Mouse (Mus musculus) bone marrow macrophage, adult 2 months (primary cell): ENCODE data around the gene Fam219a. TPM values are rescaled to one million over a fixed set of nuclear protein-coding genes. Genes with fewer than 3 reads are reported as not detected.

Source experiments
- H3K27ac ChIP-seq: 2 replicates; pipeline ENCODE4 v1.5.1; 2012; ENCODE audit warnings: low read depth, low read length; ENCODE audit not compliant: insufficient read depth
- H3K4me1 ChIP-seq: 2 replicates; pipeline ENCODE4 v1.6.1; 2012; ENCODE audit warnings: low read length; ENCODE audit not compliant: control insufficient read depth, insufficient read depth
- H3K4me3 ChIP-seq: 2 replicates; pipeline ENCODE4 v1.5.1; 2012; ENCODE audit warnings: mild to moderate bottlenecking, low read length, moderate library complexity; ENCODE audit not compliant: insufficient read depth
- CTCF ChIP-seq: IDR thresholded peaks from 2 replicates; pipeline ENCODE4 v1.5.1; 2012; ENCODE audit warnings: low read depth, mild to moderate bottlenecking, low read length, moderate library complexity
- POLR2A ChIP-seq: IDR thresholded peaks from 2 replicates; pipeline ENCODE4 v1.6.1; 2012; ENCODE audit warnings: mild to moderate bottlenecking, low read depth, low read length, borderline replicate concordance
- polyA plus RNA-seq: library from polyadenylated mRNA; stranded (reverse); fragments of >200 nt; gene quantifications from 2 replicates; pipeline ENCODE4 v1.2.4, GENCODE M21; 2012; ENCODE audit not compliant: missing spikeins, insufficient read depth, insufficient read length

Gene Fam219a
- polyA plus RNA-seq: 35.2 and 35.6 TPM in 2 replicates

DNA sequence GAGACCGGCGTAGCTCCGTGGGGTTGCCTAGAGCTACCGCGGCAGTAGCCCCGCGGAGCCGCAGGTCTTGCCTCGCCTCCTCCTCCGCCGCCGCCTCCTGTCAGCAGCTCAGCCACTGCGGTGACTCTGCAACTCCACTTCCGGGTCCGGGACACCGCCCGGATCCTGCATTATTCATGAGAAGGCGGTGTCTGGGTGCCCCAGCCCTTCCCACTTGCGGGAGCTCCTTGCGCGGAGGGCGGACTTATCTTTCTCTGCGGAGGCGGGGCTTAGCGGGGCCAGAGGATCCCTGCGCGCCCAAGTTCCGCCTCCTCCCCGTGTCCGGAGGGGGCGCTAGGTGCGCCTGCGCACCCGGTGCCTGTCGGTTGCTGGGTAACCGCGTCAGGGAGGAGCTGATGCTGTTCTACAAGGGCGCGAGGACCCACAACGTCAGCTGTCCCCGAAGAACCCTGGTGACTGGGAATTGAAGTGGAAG is at the start of gene Fam219a, which contains the start of gene Dnaic1:
Fam219a (minus strand) TSS at position 128 of the 475 bp plus-strand sequence.
Dnaic1 (plus strand) TSS at position 365 of the 475 bp plus-strand sequence.
- TF ChIP-seq CTCF (no peak), POLR2A (no peak)
- Histone ChIP-seq H3K4me1 (peaks cover 33% of the 10 kb centered on the region), H3K27ac (peak within 1 kb of the TSS; percentile 61), H3K4me3 (peak within 1 kb of the TSS; percentile 84)

DNA sequence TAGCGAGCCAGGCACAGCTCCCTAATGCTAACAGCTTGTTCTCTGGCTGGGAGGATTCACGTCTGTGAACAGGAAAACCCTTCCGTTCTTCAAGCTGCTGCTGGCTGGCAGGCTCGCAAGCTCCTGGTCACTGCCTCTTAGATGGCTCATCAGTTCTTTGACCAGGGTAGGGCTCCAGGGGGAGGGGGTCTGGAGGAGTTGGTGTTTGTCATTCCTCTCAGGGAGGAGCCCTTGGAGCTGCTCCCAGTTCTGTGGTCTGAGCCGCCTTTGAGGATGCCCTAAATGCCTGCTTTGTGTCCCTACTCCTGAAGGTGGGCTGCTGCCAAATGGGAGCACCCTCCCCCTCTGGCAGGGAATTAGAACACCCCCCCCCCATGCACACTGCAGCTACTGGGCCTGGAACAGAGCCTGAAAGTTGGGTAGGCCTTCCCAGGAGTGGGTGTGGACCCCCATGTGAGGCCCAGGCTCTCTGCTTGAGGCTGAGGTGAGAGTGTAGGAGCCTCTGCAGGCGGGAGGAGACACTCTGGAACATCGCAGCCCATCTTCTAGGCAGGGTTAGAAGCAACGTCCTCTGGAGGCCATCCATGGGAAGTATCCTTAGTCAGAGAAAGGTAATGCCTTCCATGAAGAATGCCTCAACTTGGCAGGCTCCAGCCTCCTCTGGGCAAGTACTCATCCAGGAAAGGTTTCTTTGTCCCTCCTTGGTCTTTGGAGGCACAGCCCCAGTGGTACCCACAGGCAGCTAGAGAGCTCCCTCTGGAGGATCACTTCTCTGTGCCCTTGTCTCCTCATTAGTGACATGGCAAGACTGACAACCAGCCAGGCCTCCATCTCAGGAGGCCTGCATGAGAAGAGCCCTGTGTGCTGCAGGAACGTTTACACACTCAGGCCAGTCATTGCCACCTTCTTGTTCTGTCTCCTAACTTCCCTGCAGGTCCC is 46.6 kb upstream of the Fam219a start:
- H3K4me3 ChIP-seq: no peak overlapping the region
- no peak overlapping the region for H3K27ac ChIP-seq
- peak; percentile 20; the same call in 1 of the 2 replicates for TF ChIP-seq CTCF
- TF ChIP-seq POLR2A: no peak
- H3K4me1 ChIP-seq: peaks cover 3% of the 10 kb centered on the region; the same call in 1 of the 2 replicates

DNA sequence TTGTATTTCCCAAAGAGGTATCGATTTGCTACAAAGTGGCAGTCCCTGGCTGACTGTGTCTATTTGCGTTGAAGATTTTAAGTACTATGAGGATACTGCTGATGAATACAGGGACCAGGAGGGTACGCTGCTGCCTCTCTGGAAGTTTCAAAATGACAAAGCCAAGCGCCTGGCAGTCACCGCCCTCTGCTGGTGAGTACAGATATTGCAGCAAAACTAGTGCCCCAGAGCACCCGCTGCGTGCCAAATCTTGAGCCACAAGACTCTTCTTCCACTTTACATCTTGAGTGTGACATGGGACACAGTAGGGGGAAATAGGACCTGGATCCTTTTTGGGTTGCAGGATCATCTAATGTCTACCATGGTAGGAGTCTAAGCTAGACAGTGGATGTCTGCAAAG is 44.8 kb upstream of the Fam219a start:
- TF ChIP-seq POLR2A (no peak), CTCF (peak; percentile 92)
- H3K27ac ChIP-seq: no peak overlapping the region
- H3K4me1 ChIP-seq: peaks cover 3% of the 10 kb centered on the region; the same call in 1 of the 2 replicates
- no peak overlapping the region for H3K4me3 ChIP-seq

DNA sequence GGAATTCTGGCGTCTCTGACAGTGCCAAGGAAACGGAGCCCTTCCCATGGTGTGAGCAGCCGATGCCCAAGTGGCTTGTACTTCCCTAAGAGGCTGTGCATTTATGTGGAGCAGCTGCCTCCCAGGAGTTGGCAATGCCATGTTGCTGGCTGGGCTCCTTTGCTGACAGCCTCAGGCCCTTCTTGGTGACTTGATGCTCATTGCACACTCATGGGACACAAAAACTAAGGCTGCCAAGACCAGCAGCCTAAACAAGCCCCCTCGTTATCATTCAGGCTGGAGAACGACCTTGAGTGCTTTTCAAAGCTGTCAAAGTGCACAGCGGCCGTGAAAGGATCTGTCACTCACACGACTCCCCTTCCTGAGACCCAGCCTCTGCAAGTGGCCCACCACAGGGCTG is 42.8 kb upstream of the Fam219a start:
- TF ChIP-seq CTCF (no peak), POLR2A (no peak)
- H3K4me1 ChIP-seq: peaks cover 3% of the 10 kb centered on the region; the same call in 1 of the 2 replicates
- H3K27ac ChIP-seq: no peak overlapping the region
- no peak overlapping the region for H3K4me3 ChIP-seq

DNA sequence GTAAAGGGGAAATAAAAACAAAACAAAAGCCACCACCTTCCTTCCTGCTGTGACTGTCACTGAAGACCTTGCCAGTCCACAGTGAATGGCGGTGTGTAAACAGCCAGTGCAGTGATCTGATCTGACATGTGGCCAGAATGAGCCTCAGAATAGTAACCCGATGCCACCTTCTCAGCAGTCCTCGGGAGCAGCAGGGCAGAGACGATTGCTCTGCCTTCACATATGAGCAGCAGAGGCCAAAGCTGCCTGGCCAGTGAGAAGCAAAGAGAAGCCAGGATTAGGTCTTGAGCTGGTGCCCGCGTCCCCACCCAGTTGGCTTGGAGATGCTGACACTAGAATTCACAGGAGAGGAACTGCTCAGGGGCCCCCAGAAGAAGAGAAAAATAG is 41.2 kb upstream of the Fam219a start:
- H3K27ac ChIP-seq: no peak overlapping the region
- TF ChIP-seq CTCF (no peak), POLR2A (no peak)

DNA sequence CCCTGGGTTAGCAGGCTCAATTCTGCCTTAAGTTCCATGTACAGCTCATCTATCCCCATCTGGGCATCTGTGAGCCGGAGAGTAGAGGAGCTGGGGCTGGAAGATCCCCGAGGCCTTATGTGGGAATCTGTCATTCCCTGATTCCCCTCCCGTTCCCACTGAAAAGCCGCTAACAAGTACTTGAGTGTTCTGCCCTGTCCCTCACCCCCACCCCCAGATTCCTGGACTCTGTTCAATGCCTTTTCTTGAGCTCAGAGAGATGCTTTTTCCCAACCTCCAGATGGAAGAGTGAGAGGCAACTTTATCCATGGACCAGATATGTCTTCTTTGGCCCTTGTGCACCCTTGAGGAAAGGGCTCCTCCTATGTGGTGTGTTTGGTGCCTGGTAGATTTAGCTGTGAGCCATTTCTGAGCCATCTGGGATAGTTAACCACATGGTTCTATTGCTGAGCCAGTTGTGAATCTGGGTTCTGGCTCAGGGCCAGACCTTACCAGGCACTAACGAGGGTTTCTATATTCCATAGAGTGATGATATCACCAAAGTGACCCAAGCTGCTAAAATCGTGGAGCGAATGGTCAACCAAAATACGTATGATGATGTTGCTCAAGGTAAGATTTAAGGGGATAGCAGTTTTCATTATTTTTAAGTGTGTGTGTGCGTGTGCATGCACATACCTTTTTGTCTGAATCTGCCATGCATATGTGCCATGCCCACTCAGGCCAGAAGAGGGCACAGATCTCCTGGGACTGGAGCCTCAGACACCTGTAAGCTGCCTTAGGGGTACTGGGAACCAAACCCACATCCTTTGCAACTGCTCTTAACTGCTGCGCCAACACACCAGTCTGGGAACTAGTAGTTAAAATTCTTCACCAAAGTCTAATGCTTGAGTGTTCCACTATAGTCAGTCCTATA is 40.6 kb upstream of the Fam219a start:
- no peak overlapping the region for H3K27ac ChIP-seq
- 0 out of 2 replicates have a peak, but pooled peaks have one; percentile 20 for TF ChIP-seq CTCF
- no peak for TF ChIP-seq POLR2A

More for the DNA sequence above, 41.2 kb upstream of the Fam219a start:
- peaks cover 3% of the 10 kb centered on the region; the same call in 1 of the 2 replicates for H3K4me1 ChIP-seq
- H3K4me3 ChIP-seq: no peak overlapping the region

DNA sequence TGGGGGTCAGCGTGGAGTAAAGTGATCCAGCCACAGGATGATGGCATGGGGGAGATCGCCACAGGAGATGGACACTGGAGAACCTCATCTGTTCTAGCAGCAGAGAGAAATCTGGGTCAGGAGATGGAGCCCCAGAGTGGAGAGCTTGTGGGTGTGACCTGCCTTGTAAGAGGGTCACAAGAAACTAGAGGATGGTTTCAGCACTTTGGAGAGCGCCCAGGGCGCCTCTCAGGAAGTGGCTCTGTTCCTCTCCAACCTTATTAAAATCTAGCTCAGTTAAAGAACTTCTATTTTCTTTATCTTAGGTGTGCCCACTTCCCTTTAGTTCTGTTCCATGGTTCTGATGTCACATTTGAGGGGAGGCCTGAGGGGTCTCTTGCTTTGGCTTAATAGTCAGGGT is 37.4 kb upstream of the Fam219a start:
- H3K4me1 ChIP-seq: peaks cover 3% of the 10 kb centered on the region; the same call in 1 of the 2 replicates
- no peak overlapping the region for H3K27ac ChIP-seq
- TF ChIP-seq CTCF (no peak), POLR2A (no peak)
- H3K4me3 ChIP-seq: no peak overlapping the region

More for the DNA sequence above, 40.6 kb upstream of the Fam219a start:
- Histone ChIP-seq H3K4me1 (peaks cover 3% of the 10 kb centered on the region; the same call in 1 of the 2 replicates), H3K4me3 (no peak overlapping the region)

DNA sequence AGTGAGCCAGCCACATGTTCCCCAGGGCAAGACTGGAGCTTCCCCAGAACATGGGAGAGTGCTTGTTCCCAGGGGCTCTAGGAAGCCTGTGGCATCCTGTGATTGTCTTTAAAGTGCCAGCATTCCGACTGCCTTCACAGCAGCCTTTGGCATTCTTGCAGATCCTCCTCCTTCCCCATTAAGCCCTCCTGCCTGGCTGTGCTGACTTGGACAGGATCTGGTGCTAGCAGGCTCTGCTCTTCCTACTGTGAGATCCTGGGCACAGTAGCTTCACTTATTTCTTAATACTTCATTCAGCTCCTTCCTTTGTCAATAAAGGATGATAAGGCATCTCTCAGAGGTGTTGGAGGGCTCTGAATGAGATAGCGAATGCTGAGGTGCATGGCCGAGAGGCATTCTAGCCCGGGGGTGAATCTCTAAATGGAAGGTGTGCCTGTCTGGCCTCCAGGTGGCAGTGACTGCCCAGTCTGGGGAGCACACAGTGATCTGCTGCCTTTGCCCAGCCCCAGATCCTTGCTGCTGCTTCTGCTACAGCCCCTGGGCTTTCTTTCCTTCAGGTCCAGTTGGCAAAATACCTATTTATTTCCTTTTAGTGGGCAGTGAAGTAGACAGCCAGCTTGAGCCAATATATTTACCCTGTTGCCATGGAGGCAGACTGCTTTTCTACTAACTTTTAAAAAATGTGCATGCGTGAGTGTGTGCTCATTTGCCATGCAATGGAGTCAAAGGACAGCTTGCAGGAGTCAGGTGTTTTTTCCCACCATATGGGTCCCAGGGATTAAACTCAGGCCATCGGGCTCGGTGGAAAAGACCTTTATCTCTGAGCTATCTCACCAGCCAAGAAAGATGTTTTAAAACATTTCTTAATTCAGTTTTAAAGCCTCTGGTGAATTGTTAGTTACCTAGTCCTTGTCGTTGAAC is 35.4 kb upstream of the Fam219a start:
- H3K27ac ChIP-seq: no peak overlapping the region
- H3K4me3 ChIP-seq: no peak overlapping the region
- TF ChIP-seq POLR2A (no peak), CTCF (no peak)
- H3K4me1 ChIP-seq: no peaks in the 10 kb centered on the region

DNA sequence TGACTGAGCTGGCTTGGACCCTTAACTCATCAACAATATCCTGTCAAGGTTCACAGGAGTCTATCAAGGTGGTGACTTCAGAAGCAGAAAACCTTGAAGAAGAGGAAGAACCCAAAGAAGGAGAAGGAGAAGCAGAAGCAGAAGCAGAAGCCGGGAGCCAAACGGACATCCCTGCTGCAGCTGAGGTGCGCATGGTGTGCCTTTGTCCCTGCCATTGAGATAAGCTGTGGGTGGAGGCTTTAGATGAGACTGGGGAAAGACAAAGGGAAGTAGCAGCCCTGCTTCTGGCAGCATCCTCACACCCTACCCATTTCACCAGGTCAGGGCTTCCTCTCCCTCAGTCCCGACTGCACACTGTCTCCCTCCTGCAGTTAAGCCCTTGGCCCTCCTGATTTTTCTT is 33.5 kb upstream of the Fam219a start:
- no peak for TF ChIP-seq POLR2A
- TF ChIP-seq CTCF: no peak
- Histone ChIP-seq H3K4me1 (no peaks in the 10 kb centered on the region), H3K27ac (no peak overlapping the region)

More for the DNA sequence above, 33.5 kb upstream of the Fam219a start:
- no peak overlapping the region for H3K4me3 ChIP-seq
